Mouse (Mus musculus) hindbrain, postnatal 0 days (tissue): ENCODE measurements around the gene Asf1b. TPM values are rescaled to one million over a fixed set of nuclear protein-coding genes. Genes with fewer than 3 reads are reported as not detected.
"Not testable (repeated sequence)": the region's sequence is repeated elsewhere in the genome, so short reads cannot be mapped to it uniquely, and the experiment has no call there.

ENCODE experiments used
- ATAC-seq: fragments of 200-750 bp; cut with Nextera tagmentation; 2 replicates; pipeline ENCODE4 v1.8.0; 2017; ENCODE audit warnings: mild to moderate bottlenecking, moderate TSS enrichment, moderate library complexity
- DNase-seq: peaks from one replicate; pipeline ENCODE4 v3.0.0-alpha.2; 2015; ENCODE audit warnings: low spot score
- H3K27ac ChIP-seq: fragments of 300-500 bp; sonication (generic); 2 replicates; pipeline ENCODE4 v1.5.1; 2014; ENCODE audit warnings: mild to moderate bottlenecking
- H3K27me3 ChIP-seq: fragments of 300-500 bp; sonication (generic); 2 replicates; pipeline ENCODE4 v1.6.1; 2014; ENCODE audit warnings: low read length, mixed read lengths; ENCODE audit not compliant: insufficient read depth
- H3K36me3 ChIP-seq: fragments of 300-500 bp; sonication (generic); 2 replicates; pipeline ENCODE4 v1.6.1; 2014; ENCODE audit warnings: low read length, mixed read lengths; ENCODE audit not compliant: insufficient read depth
- H3K4me1 ChIP-seq: fragments of 300-500 bp; sonication (generic); 2 replicates; pipeline ENCODE4 v1.6.1; 2014; ENCODE audit warnings: antibody characterized with exemption, low read length, mixed read lengths; ENCODE audit not compliant: insufficient read depth
- H3K4me2 ChIP-seq: fragments of 300-500 bp; sonication (generic); 2 replicates; pipeline ENCODE4 v1.6.1; 2014; ENCODE audit warnings: low read depth, mild to moderate bottlenecking, low read length, moderate library complexity, mixed read lengths
- H3K4me3 ChIP-seq: fragments of 300-500 bp; sonication (generic); 2 replicates; pipeline ENCODE4 v1.5.1; 2014; ENCODE audit warnings: low read length
- H3K9ac ChIP-seq: fragments of 300-500 bp; sonication (generic); replicated peaks from 2 replicates; pipeline ENCODE4 v1.6.1; 2014; ENCODE audit warnings: mild to moderate bottlenecking, low read length, moderate library complexity, mixed read lengths
- H3K9me3 ChIP-seq: fragments of 300-500 bp; sonication (generic); 2 replicates; pipeline ENCODE4 v1.6.1; 2016; ENCODE audit warnings: low read length, mixed read lengths
- CTCF ChIP-seq: IDR thresholded peaks from 2 replicates; pipeline ENCODE4 v1.5.1; 2016; ENCODE audit warnings: antibody characterized with exemption, control low read depth, low read depth
- WGBS: fragments of 180-500 bp; shearing (Covaris S2); extraction: QIAGEN DNeasy Blood & Tissue Kit; methylation state at CpG from one replicate; pipeline ENCODE4 v1.1.7; 2014; 5-methylcytosine and 5-hydroxymethylcytosine counted together
- polyA plus RNA-seq: library from polyadenylated mRNA; unstranded; fragments of >200 nt; fragmentation: Nextera tagmentation; extraction: Ambion mirVana; gene quantifications from 2 replicates; pipeline ENCODE4 v1.2.1, GENCODE M21; 2015
- total RNA-seq: library from RNA; depleted of rRNA; stranded (reverse); fragments of >200 nt; gene quantifications from 2 replicates; pipeline ENCODE4 v1.2.3, GENCODE M21; 2014

Gene Asf1b
- total and polyA plus RNA-seq, 2 experiments from 2014 or later = 4.7 to 8.3 TPM

- no peak for TF ChIP-seq CTCF
- ATAC-seq (no peak), DNase-seq (no peak)
- Histone ChIP-seq H3K4me2 (no peak overlapping the region), H3K27ac (no peak overlapping the region), H3K27me3 (no peaks in the 10 kb centered on the region), H3K9ac (no peak overlapping the region), H3K4me3 (no peak overlapping the region), H3K9me3 (no peaks in the 10 kb centered on the region), H3K4me1 (peaks cover 19% of the 10 kb centered on the region), H3K36me3 (peaks cover 19% of the 10 kb centered on the region)
- 69% methylated on average over 9 of the region's 9 CpGs for WGBS
These were observed 22.9 kb downstream of the Asf1b start for GRCm38 (mm10) chr8:83978200-83978599.

- peaks cover 6% of the 10 kb centered on the region; the same call in 1 of the 2 replicates for H3K4me1 ChIP-seq
- ATAC-seq = no peak
- 63% methylated on average over 1 of the region's 1 CpGs for WGBS
- no peak overlapping the region for H3K4me2 ChIP-seq
- H3K27ac ChIP-seq = no peak overlapping the region
- H3K9ac ChIP-seq = no peak overlapping the region
- H3K9me3 ChIP-seq = no peaks in the 10 kb centered on the region
- no peak for DNase-seq
- H3K4me3 ChIP-seq = no peak overlapping the region
- no peaks in the 10 kb centered on the region for H3K27me3 ChIP-seq
- peaks cover 34% of the 10 kb centered on the region for H3K36me3 ChIP-seq
- no peak for TF ChIP-seq CTCF
These were observed 24.9 kb downstream of the Asf1b start for GRCm38 (mm10) chr8:83980250-83980649.

- H3K9me3 ChIP-seq = no peaks in the 10 kb centered on the region
- H3K27me3 ChIP-seq = no peaks in the 10 kb centered on the region
- DNase-seq = no peak
- TF ChIP-seq CTCF = no peak
- H3K27ac ChIP-seq = no peak overlapping the region
- no peak overlapping the region for H3K4me2 ChIP-seq
- H3K4me1 ChIP-seq = peaks cover 6% of the 10 kb centered on the region; the same call in 1 of the 2 replicates
- H3K9ac ChIP-seq = no peak overlapping the region
- ATAC-seq = no peak
- no peak overlapping the region for H3K4me3 ChIP-seq
- 65% methylated on average over 8 of the region's 8 CpGs for WGBS
- peaks cover 37% of the 10 kb centered on the region for H3K36me3 ChIP-seq
These were observed 25.5 kb downstream of the Asf1b start for GRCm38 (mm10) chr8:83980845-83981244.

GRCm38 (mm10) chr8:83981533-83981932 is 26.2 kb downstream of the Asf1b start:
- H3K27me3 ChIP-seq = no peaks in the 10 kb centered on the region
- DNase-seq = no peak
- H3K4me1 ChIP-seq = peaks cover 6% of the 10 kb centered on the region; the same call in 1 of the 2 replicates
- H3K36me3 ChIP-seq = peaks cover 44% of the 10 kb centered on the region
- no peak overlapping the region for H3K4me2 ChIP-seq
- ATAC-seq = no peak
- no peaks in the 10 kb centered on the region for H3K9me3 ChIP-seq
- no peak for TF ChIP-seq CTCF
- no peak overlapping the region for H3K27ac ChIP-seq
- no peak overlapping the region for H3K9ac ChIP-seq
- H3K4me3 ChIP-seq = no peak overlapping the region
- WGBS = 90% methylated on average over 7 of the region's 7 CpGs

GRCm38 (mm10) chr8:83982449-83982848 is 27.1 kb downstream of the Asf1b start:
- 90% methylated on average over 4 of the region's 4 CpGs for WGBS
- H3K9me3 ChIP-seq = no peaks in the 10 kb centered on the region
- peaks cover 3% of the 10 kb centered on the region; the same call in 1 of the 2 replicates for H3K4me1 ChIP-seq
- no peak overlapping the region for H3K27ac ChIP-seq
- no peak for ATAC-seq
- DNase-seq = no peak
- no peaks in the 10 kb centered on the region for H3K27me3 ChIP-seq
- H3K4me2 ChIP-seq = no peak overlapping the region
- H3K9ac ChIP-seq = no peak overlapping the region
- TF ChIP-seq CTCF = no peak
- H3K4me3 ChIP-seq = no peak overlapping the region
- peaks cover 51% of the 10 kb centered on the region for H3K36me3 ChIP-seq

- TF ChIP-seq CTCF = peak; percentile 36
- not testable (repeated sequence) for H3K4me3 ChIP-seq, H3K27ac ChIP-seq, H3K9ac ChIP-seq, ATAC-seq, H3K27me3 ChIP-seq, H3K4me2 ChIP-seq, H3K9me3 ChIP-seq, H3K4me1 ChIP-seq, DNase-seq
- 95% methylated on average over 2 of the region's 2 CpGs for WGBS
- peaks cover 57% of the 10 kb centered on the region for H3K36me3 ChIP-seq
These were observed 27.9 kb downstream of the Asf1b start for GRCm38 (mm10) chr8:83983222-83983621.

- WGBS = 93% methylated on average over 7 of the region's 7 CpGs
These were observed 33.9 kb downstream of the Asf1b start for GRCm38 (mm10) chr8:83989243-83989642.

More at GRCm38 (mm10) chr8:83989243-83989642, 33.9 kb downstream of the Asf1b start:
- H3K4me1 ChIP-seq = no peaks in the 10 kb centered on the region
- DNase-seq (no peak), ATAC-seq (no peak)
- H3K4me3 ChIP-seq = no peak overlapping the region
- H3K9ac ChIP-seq = no peak overlapping the region
- no peak for TF ChIP-seq CTCF
- no peaks in the 10 kb centered on the region for H3K9me3 ChIP-seq
- no peak overlapping the region for H3K4me2 ChIP-seq
- no peak overlapping the region for H3K27ac ChIP-seq
- H3K27me3 ChIP-seq = no peaks in the 10 kb centered on the region
- H3K36me3 ChIP-seq = peaks cover 63% of the 10 kb centered on the region
